Comparison of ENCODE assay signal across 8 mouse cellular contexts in the genomic region with DNA sequence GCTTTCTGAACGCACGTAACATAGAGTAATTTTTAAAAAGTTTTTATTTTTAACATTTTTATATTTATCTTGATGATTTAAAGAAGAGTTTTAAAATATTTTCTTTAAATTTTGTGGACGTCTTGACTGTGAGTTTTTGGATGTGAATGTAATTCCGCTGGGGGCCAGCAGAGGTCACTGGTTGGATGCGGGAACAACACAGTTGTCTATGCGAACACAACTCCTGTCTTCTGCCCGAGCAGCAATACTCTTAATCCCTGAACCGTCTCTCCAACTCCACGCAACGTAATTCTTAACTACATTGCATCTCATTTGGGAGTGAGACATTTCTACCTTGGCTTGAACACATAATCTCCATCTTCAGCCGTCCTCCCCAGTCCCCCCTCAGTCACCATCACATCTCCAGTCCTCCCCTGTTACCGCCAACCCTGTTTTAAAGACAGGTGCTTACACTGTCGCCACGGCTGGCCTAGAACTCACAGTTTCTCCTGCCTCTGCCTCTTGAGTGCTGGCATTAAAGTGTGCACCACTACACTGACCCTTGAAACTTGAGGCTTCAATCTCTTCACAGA. TPM values are rescaled to one million over a fixed set of nuclear protein-coding genes. Genes with fewer than 3 reads are reported as not detected.
DNase-seq lines count a peak whose midpoint lies in the region; ATAC-seq and TF ChIP-seq lines count a peak whose summit lies in the region.

No protein-coding gene starts in this region.

- no peaks in the 10 kb centered on the region for H3K27me3 ChIP-seq in intestine, postnatal 0 days (replicated peaks; ENCODE audit: control insufficient read depth, insufficient read depth, low read length)
- peaks cover 16% of the 10 kb centered on the region; the same call in 1 of the 2 replicates for H3K27me3 ChIP-seq in limb, embryonic 10.5 days (ENCODE audit: low read depth, poor library complexity, severe bottlenecking)
- H3K27me3 ChIP-seq in midbrain, embryonic 12.5 days, result peaks cover 17% of the 10 kb centered on the region

- no peak overlapping the region; the same call in 1 of the 2 replicates for H3K4me2 ChIP-seq in intestine, postnatal 0 days (replicated peaks; ENCODE audit: low read depth)
- H3K4me2 ChIP-seq in midbrain, embryonic 12.5 days (replicated peaks), result peak overlapping the region; percentile 35; the same call in 1 of the 2 replicates

- H3K4me3 ChIP-seq in intestine, postnatal 0 days (ENCODE audit: low read depth, low read length), result no peak overlapping the region
- peak overlapping the region; percentile 18; the same call in 1 of the 2 replicates for H3K4me3 ChIP-seq in limb, embryonic 10.5 days
- no peak overlapping the region for H3K4me3 ChIP-seq in midbrain, embryonic 12.5 days

- H3K36me3 ChIP-seq in intestine, postnatal 0 days (ENCODE audit: control insufficient read depth, insufficient read depth), result no peaks in the 10 kb centered on the region
- H3K36me3 ChIP-seq in limb, embryonic 10.5 days, result no peaks in the 10 kb centered on the region
- H3K36me3 ChIP-seq in midbrain, embryonic 12.5 days, result no peaks in the 10 kb centered on the region

- no peak overlapping the region for H3K9ac ChIP-seq in intestine, postnatal 0 days (ENCODE audit: low read depth, low read length)
- no peak overlapping the region for H3K9ac ChIP-seq in midbrain, embryonic 12.5 days (replicated peaks)

- H3K9me3 ChIP-seq in intestine, postnatal 0 days (ENCODE audit: control insufficient read depth), result no peaks in the 10 kb centered on the region
- no peaks in the 10 kb centered on the region for H3K9me3 ChIP-seq in limb, embryonic 10.5 days (replicated peaks)
- no peaks in the 10 kb centered on the region for H3K9me3 ChIP-seq in midbrain, embryonic 12.5 days

- peak; percentile 90 for TF ChIP-seq CTCF in intestine, postnatal 0 days (IDR thresholded peaks at IDR 0.05; ENCODE audit: low read depth)

- DNase-seq in ovary, postnatal 36 days (ENCODE audit: low spot score), result peak; percentile 78
- DNase-seq in ovary, adult 18-20 months (ENCODE audit: low spot score), result no peak
- DNase-seq in embryo, embryonic 10 days (ENCODE audit: low spot score), result peak; percentile 79
- DNase-seq in gastrocnemius, postnatal 25 days, result peak; percentile 49
- DNase-seq in limb, embryonic 10.5 days (ENCODE audit: low spot score), result peak; percentile 82
- DNase-seq in spleen, postnatal 10 days (ENCODE audit: low spot score in 2 of 2), result peak; percentile 76 to 90

- H3K27ac ChIP-seq in intestine, postnatal 0 days (ENCODE audit: low read depth, low read length), result no peak overlapping the region
- H3K27ac ChIP-seq in limb, embryonic 10.5 days, result no peak overlapping the region
- no peak overlapping the region for H3K27ac ChIP-seq in midbrain, embryonic 12.5 days (replicated peaks)

- 0 out of 2 replicates have a peak, but pooled peaks have one; percentile 42 for ATAC-seq in intestine, postnatal 0 days
- ATAC-seq in midbrain, embryonic 12.5 days (ENCODE audit: low FRiP score, low read depth), result no peak

- 0 out of 2 replicates have a peak, but pooled peaks cover 3% of the 10 kb centered on the region for H3K4me1 ChIP-seq in intestine, postnatal 0 days (replicated peaks; ENCODE audit: control insufficient read depth, insufficient read depth, low read length)
- H3K4me1 ChIP-seq in limb, embryonic 10.5 days, result peaks cover 11% of the 10 kb centered on the region; the same call in 1 of the 2 replicates
- peaks cover 8% of the 10 kb centered on the region for H3K4me1 ChIP-seq in midbrain, embryonic 12.5 days

- WGBS in intestine, postnatal 0 days, result 10% methylated on average over 14 of the region's 14 CpGs
- 9% methylated on average over 14 of the region's 14 CpGs for WGBS in limb, embryonic 10.5 days
- 8% methylated on average over 14 of the region's 14 CpGs for WGBS in midbrain, embryonic 12.5 days

RNA-seq across cellular contexts. Expression of gene Txnip, which starts 10.3 kb away (rescaled TPM):
- total RNA-seq in gastrocnemius, postnatal 25 days (2021), result 100 to 1,000 TPM; 343 to 504 TPM
- 244 and 254 TPM in 2 replicates for polyA plus RNA-seq in intestine, postnatal 0 days (2015; fragmentation: Nextera tagmentation; extraction: Ambion mirVana)
- 28.5 and 43.4 TPM in 2 replicates for polyA plus RNA-seq in limb, embryonic 10.5 days (2016; fragmentation: Nextera tagmentation; extraction: Ambion mirVana)
- polyA plus RNA-seq in midbrain, embryonic 12.5 days (2016; fragmentation: Nextera tagmentation; extraction: Ambion mirVana), result 52.7 and 53.6 TPM in 2 replicates

RNA-seq across cellular contexts. Expression of gene Hfe2, which starts 22.5 kb away (rescaled TPM):
- 100 to 1,000 TPM; 474 to 621 TPM for total RNA-seq in gastrocnemius, postnatal 25 days (2021)
- polyA plus RNA-seq in intestine, postnatal 0 days (2015; fragmentation: Nextera tagmentation; extraction: Ambion mirVana), result 0.07 TPM in 1 of 2 replicates, not detected in the other
- polyA plus RNA-seq in limb, embryonic 10.5 days (2016; fragmentation: Nextera tagmentation; extraction: Ambion mirVana), result 0.58 and 0.84 TPM in 2 replicates
- polyA plus RNA-seq in midbrain, embryonic 12.5 days (2016; fragmentation: Nextera tagmentation; extraction: Ambion mirVana), result 0.89 and 1.0 TPM in 2 replicates

RNA-seq across cellular contexts. Expression of gene Gm16253, which starts 29.3 kb away (rescaled TPM):
- total RNA-seq in gastrocnemius, postnatal 25 days (2021), result 1 to 10 TPM; 1.1 TPM
- polyA plus RNA-seq in intestine, postnatal 0 days (2015; fragmentation: Nextera tagmentation; extraction: Ambion mirVana), result 0.31 and 0.41 TPM in 2 replicates
- 0.60 and 2.0 TPM in 2 replicates for polyA plus RNA-seq in limb, embryonic 10.5 days (2016; fragmentation: Nextera tagmentation; extraction: Ambion mirVana)
- polyA plus RNA-seq in midbrain, embryonic 12.5 days (2016; fragmentation: Nextera tagmentation; extraction: Ambion mirVana), result 1.6 and 2.0 TPM in 2 replicates

RNA-seq across cellular contexts. Expression of gene Polr3gl, which starts 46.5 kb away (rescaled TPM):
- 10 to 100 TPM; 34.0 to 38.1 TPM for total RNA-seq in gastrocnemius, postnatal 25 days (2021)
- 16.4 and 18.7 TPM in 2 replicates for polyA plus RNA-seq in intestine, postnatal 0 days (2015; fragmentation: Nextera tagmentation; extraction: Ambion mirVana)
- polyA plus RNA-seq in limb, embryonic 10.5 days (2016; fragmentation: Nextera tagmentation; extraction: Ambion mirVana), result 27.2 and 42.1 TPM in 2 replicates
- polyA plus RNA-seq in midbrain, embryonic 12.5 days (2016; fragmentation: Nextera tagmentation; extraction: Ambion mirVana), result 35.8 and 44.3 TPM in 2 replicates

RNA-seq across cellular contexts. Expression of gene Ankrd34a, which starts 49.0 kb away (rescaled TPM):
- 1 to 10 TPM in 1 of 2 experiments, under 1 TPM in 1; 0.95 to 1.1 TPM for total RNA-seq in gastrocnemius, postnatal 25 days (2021)
- 0.92 and 1.3 TPM in 2 replicates for polyA plus RNA-seq in intestine, postnatal 0 days (2015; fragmentation: Nextera tagmentation; extraction: Ambion mirVana)
- polyA plus RNA-seq in limb, embryonic 10.5 days (2016; fragmentation: Nextera tagmentation; extraction: Ambion mirVana), result 0.73 and 0.96 TPM in 2 replicates
- 2.6 and 2.7 TPM in 2 replicates for polyA plus RNA-seq in midbrain, embryonic 12.5 days (2016; fragmentation: Nextera tagmentation; extraction: Ambion mirVana)
